Mouse (Mus musculus) heart, embryonic 13.5 days (tissue): ENCODE measurements at regions not wholly inside any gene's neighbourhood (a gene's known extent, or its start where the extent isn't known, plus 50 kb on each side); places are given as distances from the start of the nearest gene placed in this dataset.
"Not testable (repeated sequence)": the region's sequence is repeated elsewhere in the genome, so short reads cannot be mapped to it uniquely, and the experiment has no call there.

Experiments
- ATAC-seq: fragments of 200-750 bp; cut with Nextera tagmentation; 2 replicates; pipeline ENCODE4 v1.8.0; 2017; ENCODE audit warnings: moderate TSS enrichment; ENCODE audit not compliant: insufficient number of reproducible peaks, low FRiP score, low TSS enrichment; ENCODE audit errors: extremely low read depth
- H3K27ac ChIP-seq: fragments of 300-500 bp; sonication (generic); replicated peaks from 2 replicates; pipeline ENCODE4 v1.5.1; 2015; ENCODE audit warnings: moderate library complexity, mild to moderate bottlenecking, inconsistent platforms
- H3K27me3 ChIP-seq: fragments of 300-500 bp; sonication (generic); replicated peaks from 2 replicates; pipeline ENCODE4 v1.6.1; 2015; ENCODE audit warnings: mild to moderate bottlenecking, inconsistent platforms
- H3K36me3 ChIP-seq: fragments of 300-500 bp; sonication (generic); 2 replicates; pipeline ENCODE4 v1.6.1; 2015; ENCODE audit warnings: mild to moderate bottlenecking, inconsistent platforms
- H3K4me1 ChIP-seq: fragments of 300-500 bp; sonication (generic); 2 replicates; pipeline ENCODE4 v1.6.1; 2015; ENCODE audit warnings: inconsistent platforms
- H3K4me2 ChIP-seq: fragments of 300-500 bp; sonication (generic); 2 replicates; pipeline ENCODE4 v1.6.1; 2015; ENCODE audit warnings: inconsistent platforms, mild to moderate bottlenecking, moderate library complexity
- H3K4me3 ChIP-seq: fragments of 300-500 bp; sonication (generic); 2 replicates; pipeline ENCODE4 v1.5.1; 2015; ENCODE audit warnings: moderate library complexity, mild to moderate bottlenecking, inconsistent platforms
- H3K9ac ChIP-seq: fragments of 300-500 bp; sonication (generic); 2 replicates; pipeline ENCODE4 v1.6.1; 2015; ENCODE audit warnings: inconsistent platforms, mild to moderate bottlenecking, moderate library complexity
- H3K9me3 ChIP-seq: fragments of 300-500 bp; sonication (generic); 2 replicates; pipeline ENCODE4 v1.6.1; 2016; ENCODE audit warnings: inconsistent platforms
- WGBS: fragments of 180-500 bp; shearing (Covaris S2); methylation state at CpG from one replicate; pipeline ENCODE4 v1.1.7; 2015; ENCODE audit warnings: mixed read lengths; 5-methylcytosine and 5-hydroxymethylcytosine counted together

- 85% methylated on average over 5 of the region's 5 CpGs for WGBS
- not testable (repeated sequence) for H3K4me3 ChIP-seq, ATAC-seq, H3K27me3 ChIP-seq, H3K36me3 ChIP-seq, H3K9ac ChIP-seq, H3K4me2 ChIP-seq, H3K9me3 ChIP-seq, H3K4me1 ChIP-seq, H3K27ac ChIP-seq
Observed at GRCm38 (mm10) chr16:3334355-3334754, 256.5 kb upstream of the Olfr161 start.

DNA sequence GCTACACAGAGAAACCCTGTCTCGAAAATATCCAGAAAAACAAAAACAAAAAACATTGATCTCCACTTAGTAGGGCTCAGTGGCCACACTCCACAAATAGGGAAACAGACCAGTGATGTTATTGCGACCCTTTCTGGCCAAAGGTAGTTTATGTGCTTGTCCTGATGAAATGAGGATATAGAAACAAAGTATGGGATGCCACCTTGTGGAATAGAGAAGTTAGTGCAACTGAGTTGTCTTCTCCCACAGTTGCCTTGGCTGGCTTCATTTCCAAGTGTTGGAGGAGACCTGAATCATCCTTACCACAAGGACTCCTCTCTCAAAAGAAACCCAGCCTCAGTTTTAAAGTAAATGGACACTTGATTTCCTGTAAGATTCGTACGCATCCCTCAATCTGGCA, 247.5 kb upstream of the Olfr161 start:
- ATAC-seq, H3K4me1 ChIP-seq: not testable (repeated sequence)
- 21% methylated on average over 4 of the region's 4 CpGs for WGBS

GRCm38 (mm10) chr16:3344725-3345380, 246.0 kb upstream of the Olfr161 start:
- not testable (repeated sequence) for H3K4me3 ChIP-seq, H3K27me3 ChIP-seq, H3K27ac ChIP-seq, ATAC-seq, H3K4me2 ChIP-seq, H3K9me3 ChIP-seq, H3K9ac ChIP-seq, H3K4me1 ChIP-seq, H3K36me3 ChIP-seq
- no CpG with 5 or more reads among the region's 1 CpGs for WGBS

More for the DNA sequence above, 247.5 kb upstream of the Olfr161 start:
- not testable (repeated sequence) for H3K36me3 ChIP-seq, H3K9me3 ChIP-seq, H3K4me2 ChIP-seq, H3K27me3 ChIP-seq, H3K27ac ChIP-seq, H3K9ac ChIP-seq, H3K4me3 ChIP-seq

DNA sequence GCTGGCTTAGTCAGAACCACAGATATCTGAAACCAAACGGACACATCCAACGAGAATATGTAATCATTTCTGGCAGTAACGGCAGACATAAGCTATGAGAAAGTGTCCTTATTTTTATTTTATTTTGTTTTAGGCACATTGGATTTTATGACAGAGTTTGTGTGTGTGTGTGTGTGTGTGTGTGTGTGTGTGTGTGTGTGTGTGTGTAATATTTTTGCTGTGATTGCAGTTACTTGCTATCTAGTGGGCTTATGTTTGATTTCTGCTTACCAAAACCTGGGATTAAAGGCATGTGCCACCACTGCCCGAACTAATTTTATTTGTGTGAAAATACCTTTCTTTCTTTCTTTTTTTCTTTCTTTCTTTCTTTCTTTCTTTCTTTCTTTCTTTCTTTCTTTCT, 241.5 kb upstream of the Olfr161 start:
- H3K27ac ChIP-seq, H3K9me3 ChIP-seq: not testable (repeated sequence)
- WGBS, result 57% methylated on average over 1 of the region's 4 CpGs

GRCm38 (mm10) chr16:3349850-3350547, 240.8 kb upstream of the Olfr161 start:
- WGBS, result 39% methylated on average over 3 of the region's 4 CpGs
- H3K9me3 ChIP-seq, H3K36me3 ChIP-seq, ATAC-seq, H3K27me3 ChIP-seq, H3K27ac ChIP-seq, H3K9ac ChIP-seq, H3K4me1 ChIP-seq, H3K4me2 ChIP-seq, H3K4me3 ChIP-seq: not testable (repeated sequence)

More for the DNA sequence above, 241.5 kb upstream of the Olfr161 start:
- H3K27me3 ChIP-seq, H3K4me3 ChIP-seq, H3K36me3 ChIP-seq, ATAC-seq, H3K9ac ChIP-seq, H3K4me1 ChIP-seq, H3K4me2 ChIP-seq: not testable (repeated sequence)

- not testable (repeated sequence) for H3K36me3 ChIP-seq, H3K4me3 ChIP-seq, H3K9ac ChIP-seq, H3K27ac ChIP-seq, H3K4me1 ChIP-seq, H3K4me2 ChIP-seq, H3K27me3 ChIP-seq, H3K9me3 ChIP-seq
- ATAC-seq, result peak; percentile 75
- WGBS, result 72% methylated on average over 7 of the region's 7 CpGs
Observed at GRCm38 (mm10) chr16:3350668-3351507, 240.0 kb upstream of the Olfr161 start.

- H3K4me2 ChIP-seq, H3K4me1 ChIP-seq, H3K4me3 ChIP-seq, H3K9ac ChIP-seq, H3K9me3 ChIP-seq, H3K36me3 ChIP-seq, H3K27me3 ChIP-seq, H3K27ac ChIP-seq: not testable (repeated sequence)
- 74% methylated on average over 3 of the region's 3 CpGs for WGBS
- ATAC-seq, result peak; percentile 85
Observed at GRCm38 (mm10) chr16:3351508-3352046, 239.3 kb upstream of the Olfr161 start.
